Mouse (Mus musculus): Measurements from ENCODE around the gene Myo1g. TPM values are rescaled to one million over a fixed set of nuclear protein-coding genes. Genes with fewer than 3 reads are reported as not detected.
A peak's percentile ranks its signal among the peaks of the same experiment; 100 is the strongest.

Gene Myo1g
- total RNA-seq, 2 experiments from 2014 or later: 0.36 to 0.56 TPM

DNA sequence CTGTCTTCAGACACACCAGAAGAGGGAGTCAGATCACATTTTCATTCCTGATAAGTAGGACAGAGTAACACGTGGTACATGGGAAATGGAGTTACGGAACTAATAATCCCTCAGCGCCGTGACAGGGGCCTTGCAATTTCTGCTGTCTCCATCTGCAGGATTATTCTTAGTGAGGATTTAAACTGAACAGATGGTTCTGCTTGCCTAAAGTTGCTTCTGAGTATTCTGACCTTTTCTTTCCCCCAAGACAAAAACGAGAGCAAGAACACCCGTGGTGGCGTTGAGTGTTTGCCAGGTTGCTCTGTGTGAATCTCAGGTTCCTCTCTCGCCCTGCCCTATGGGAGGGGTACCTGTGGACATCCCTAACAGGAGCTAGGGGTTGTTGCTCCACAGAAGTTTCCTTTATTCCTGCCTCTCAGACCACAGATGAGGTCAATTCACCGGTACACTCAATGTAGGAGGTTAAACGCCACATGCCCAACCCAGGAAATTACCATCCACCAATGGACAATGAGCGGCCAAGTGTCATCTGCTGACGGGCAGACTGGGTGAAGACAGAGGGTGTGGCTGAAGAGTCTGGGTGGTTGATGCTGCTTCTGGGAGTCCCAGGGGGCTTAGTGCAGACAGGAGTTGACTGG lies 23.3 kb downstream of the Myo1g start:
- peak overlapping the region; percentile 43 for H3K27ac ChIP-seq
- intact Hi-C loops (cut with DNase I): no loop called here
- TF ChIP-seq CTCF (IDR thresholded peaks at IDR 0.05): peak; percentile 3; the same call in 1 of the 2 replicates
- DNase-seq: no peak
- H3K4me3 ChIP-seq: peak overlapping the region; percentile 31

- peak; percentile 65 for TF ChIP-seq CTCF (IDR thresholded peaks at IDR 0.05)
- DNase-seq: peak; percentile 67
- no peak overlapping the region for H3K27ac ChIP-seq
- H3K4me3 ChIP-seq: no peak overlapping the region
- intact Hi-C loops (cut with DNase I): no loop called here
Observed at GRCm38 (mm10) chr11:6489691-6490503, 30.9 kb downstream of the Myo1g start.

DNA sequence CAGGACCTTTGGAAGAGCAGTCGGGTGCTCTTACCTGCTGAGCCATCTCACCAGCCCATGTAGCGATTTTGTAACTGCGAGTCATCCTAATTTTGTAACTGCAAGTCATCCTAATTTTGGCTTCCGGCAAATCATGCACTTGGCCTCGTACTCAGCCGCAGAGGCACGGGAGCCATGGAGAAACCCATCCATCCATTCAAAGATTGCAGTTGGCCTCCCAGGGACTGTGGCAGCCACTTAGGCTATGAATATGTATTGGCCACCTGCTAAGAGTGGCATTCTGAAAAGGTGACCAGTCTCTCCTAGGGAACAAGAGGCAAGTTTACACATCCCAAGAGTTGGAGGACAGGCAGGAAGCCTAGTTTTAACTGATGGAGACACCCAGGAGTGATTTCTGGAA lies 31.5 kb downstream of the Myo1g start:
- TF ChIP-seq CTCF (IDR thresholded peaks at IDR 0.05): no peak

GRCm38 (mm10) chr11:6488041-6488684 lies 32.6 kb downstream of the Myo1g start:
- no peak for DNase-seq
- intact Hi-C loops (cut with DNase I): no loop called here
- no peak overlapping the region for H3K27ac ChIP-seq
- no peak overlapping the region for H3K4me3 ChIP-seq
- TF ChIP-seq CTCF (IDR thresholded peaks at IDR 0.05): no peak

More for the DNA sequence above, 31.5 kb downstream of the Myo1g start:
- Histone ChIP-seq H3K27ac (no peak overlapping the region), H3K4me3 (no peak overlapping the region)
- no peak for DNase-seq
- intact Hi-C loops (cut with DNase I): no loop called here

DNA sequence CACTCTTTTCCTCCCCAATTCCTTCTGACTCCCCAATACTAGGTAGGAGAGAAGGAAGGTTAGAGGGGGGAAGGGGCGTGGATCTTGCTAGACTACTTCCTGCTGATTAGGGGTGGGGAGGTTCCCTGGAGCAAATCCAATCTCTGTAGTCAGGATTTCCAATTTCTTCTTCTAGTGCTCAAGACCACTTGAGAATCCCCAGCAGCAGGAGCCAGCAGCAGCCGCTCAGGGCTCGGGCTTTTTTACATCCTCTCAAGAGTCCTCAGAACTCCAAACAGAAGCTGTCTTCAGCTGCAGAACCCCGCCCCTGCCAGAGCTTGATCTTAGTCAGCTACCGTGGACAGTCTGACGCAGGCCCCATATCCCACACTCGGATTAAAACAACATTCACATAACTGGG lies 33.3 kb downstream of the Myo1g start:
- intact Hi-C loops (cut with DNase I): no loop called here
- no peak overlapping the region for H3K4me3 ChIP-seq
- no peak for TF ChIP-seq CTCF (IDR thresholded peaks at IDR 0.05)
- H3K27ac ChIP-seq: no peak overlapping the region
- no peak for DNase-seq

DNA sequence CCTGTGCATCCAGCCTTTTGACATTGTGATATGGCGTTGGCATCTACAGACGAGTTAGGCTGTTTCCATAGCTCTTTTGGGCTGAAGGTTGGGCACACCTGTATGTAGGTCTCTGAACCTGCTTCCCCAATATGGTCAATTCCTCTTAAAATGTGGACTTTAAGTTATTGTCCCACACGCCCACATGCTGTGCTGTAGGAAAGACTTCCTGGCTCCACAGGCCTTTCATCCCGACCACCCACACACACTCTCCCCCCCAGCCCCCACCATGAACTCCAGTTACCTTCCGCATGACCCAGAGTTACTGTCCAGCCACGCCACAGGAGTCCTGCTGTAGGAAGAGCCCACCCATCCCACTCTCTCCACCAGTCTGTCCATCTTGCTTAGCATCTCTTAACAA lies 33.8 kb downstream of the Myo1g start:
- TF ChIP-seq CTCF (IDR thresholded peaks at IDR 0.05): no peak
- no peak for DNase-seq
- H3K27ac ChIP-seq: no peak overlapping the region
- no peak overlapping the region for H3K4me3 ChIP-seq
- intact Hi-C loops (cut with DNase I): no loop called here

DNA sequence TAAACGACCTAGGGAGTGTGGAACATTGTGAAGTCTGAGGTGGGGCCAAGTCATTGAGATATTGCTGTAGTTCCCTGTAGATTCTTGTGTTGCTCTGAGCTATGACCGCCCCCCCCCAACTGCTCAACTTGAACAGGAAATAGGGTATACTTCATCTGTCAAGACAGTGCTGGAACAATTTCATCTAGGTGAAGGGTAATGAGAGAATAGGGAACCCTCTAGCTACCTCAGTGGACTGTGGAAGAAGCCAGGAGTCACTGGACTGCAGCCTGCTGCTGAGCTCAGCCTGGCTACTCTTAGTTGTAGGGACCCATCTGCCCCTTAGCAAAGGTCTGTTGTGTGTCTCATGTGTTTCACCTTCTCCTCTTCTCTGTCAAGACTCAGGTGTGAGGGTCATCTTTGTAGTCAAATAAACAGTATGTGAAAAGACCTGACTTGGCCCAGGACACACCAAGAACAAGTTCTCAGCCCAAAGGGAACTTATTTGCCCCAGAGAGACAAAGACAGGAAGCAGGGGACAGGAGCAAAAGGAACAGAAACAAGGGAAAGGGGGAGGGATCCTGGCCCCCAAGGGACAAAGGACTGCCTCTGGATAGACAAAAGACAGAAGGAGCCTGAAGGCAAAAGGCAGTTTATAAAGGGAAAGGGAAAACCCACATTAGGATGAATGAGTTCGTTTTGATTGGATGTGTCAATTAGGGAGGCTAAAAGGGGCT lies 36.4 kb downstream of the Myo1g start:
- TF ChIP-seq CTCF (IDR thresholded peaks at IDR 0.05): no peak
- DNase-seq: no peak
- intact Hi-C loops (cut with DNase I): no loop called here
- Histone ChIP-seq H3K4me3 (no peak overlapping the region), H3K27ac (no peak overlapping the region)

- H3K4me3 ChIP-seq: no peak overlapping the region
- DNase-seq: no peak
- no peak overlapping the region for H3K27ac ChIP-seq
- TF ChIP-seq CTCF (IDR thresholded peaks at IDR 0.05): no peak
- intact Hi-C loops (cut with DNase I): no loop called here
Observed at GRCm38 (mm10) chr11:6483103-6483502, 37.7 kb downstream of the Myo1g start.

DNA sequence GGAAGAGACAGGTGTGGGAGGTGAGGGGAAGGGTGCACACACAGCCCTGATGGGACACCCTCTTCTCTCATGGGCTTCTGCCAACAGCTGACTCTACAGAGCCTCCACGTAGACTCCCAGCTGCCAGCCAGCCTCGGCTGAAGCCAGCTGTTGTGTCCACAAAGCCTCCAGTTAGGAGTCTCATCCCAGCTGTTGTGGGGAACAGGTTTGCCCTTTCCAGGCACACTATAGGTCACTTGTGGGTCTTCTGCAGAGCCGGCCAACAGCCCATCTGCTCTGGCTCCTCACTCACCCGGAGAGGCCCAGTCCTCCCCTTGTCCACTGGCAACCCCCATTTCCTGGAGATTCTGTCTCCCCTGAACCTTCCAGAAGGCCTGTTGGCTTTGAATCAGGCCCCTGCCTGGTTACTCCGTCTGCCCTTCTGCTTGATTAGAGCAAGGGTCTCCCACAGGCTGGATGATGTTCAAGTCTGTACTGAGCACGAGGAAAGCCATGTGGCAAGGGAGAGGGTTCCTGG lies 39.0 kb downstream of the Myo1g start:
- peak; percentile 32 for DNase-seq
- intact Hi-C loops (cut with DNase I): no loop called here
- Histone ChIP-seq H3K27ac (no peak overlapping the region), H3K4me3 (no peak overlapping the region)
- TF ChIP-seq CTCF (IDR thresholded peaks at IDR 0.05): no peak

DNA sequence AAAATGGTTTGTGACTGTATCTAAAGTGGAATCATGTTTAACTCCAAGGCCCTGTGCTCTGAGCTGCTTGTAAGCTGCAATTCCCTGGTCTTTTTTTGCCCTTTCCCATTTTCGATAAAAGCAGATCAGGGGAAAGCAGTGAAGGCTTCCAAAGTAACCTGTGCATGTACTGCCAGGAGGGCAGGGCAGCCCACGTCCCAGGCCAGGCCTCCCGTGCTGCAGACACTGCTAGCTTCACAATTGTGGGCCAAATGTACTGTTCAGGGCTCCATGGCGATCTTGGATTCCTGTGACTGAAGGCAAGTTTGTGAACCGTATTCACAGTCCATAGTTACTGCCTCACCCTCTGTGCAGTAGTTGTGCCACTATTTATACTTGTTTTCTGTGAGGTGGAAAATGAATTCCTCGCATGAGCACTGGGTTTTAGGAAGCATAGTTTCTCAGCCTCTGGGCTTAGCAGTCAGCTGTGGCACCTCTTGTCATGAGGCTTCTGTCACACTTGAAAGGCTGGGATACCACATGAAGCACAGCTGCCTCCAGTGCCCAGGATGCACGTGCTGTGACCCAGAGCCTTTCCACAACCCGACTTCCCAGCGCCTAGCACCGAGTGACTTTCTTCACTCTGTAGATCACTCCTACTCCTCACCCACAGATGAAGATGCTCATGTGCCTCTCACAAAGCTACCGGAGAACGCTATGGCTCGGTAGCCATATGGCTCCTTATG lies 39.9 kb downstream of the Myo1g start:
- DNase-seq: no peak
- intact Hi-C loops (cut with DNase I): no loop called here
- H3K4me3 ChIP-seq: no peak overlapping the region

DNA sequence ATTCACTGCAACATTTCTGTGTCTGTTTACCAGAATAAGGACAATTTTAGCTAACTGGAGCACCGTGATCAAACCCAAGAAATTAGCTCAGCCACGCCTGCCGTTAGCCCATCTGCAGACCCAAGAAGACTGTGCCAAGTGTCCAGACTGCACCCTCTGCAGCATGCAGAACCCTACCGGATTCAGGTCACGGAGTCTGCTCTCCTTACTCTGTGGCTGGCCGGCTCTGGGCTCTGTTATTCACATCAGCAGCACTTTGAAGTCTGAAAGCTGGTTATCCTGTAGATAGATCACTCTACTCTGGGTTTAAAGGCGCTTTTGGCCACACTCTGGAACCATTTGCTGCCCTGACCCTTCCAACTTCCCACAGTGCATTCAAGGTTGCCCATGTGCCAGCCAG lies 40.6 kb downstream of the Myo1g start:
- TF ChIP-seq CTCF (IDR thresholded peaks at IDR 0.05): no peak
- Histone ChIP-seq H3K4me3 (no peak overlapping the region), H3K27ac (no peak overlapping the region)
- DNase-seq: no peak
- intact Hi-C loops (cut with DNase I): no loop called here

More for the DNA sequence above, 39.9 kb downstream of the Myo1g start:
- no peak for TF ChIP-seq CTCF (IDR thresholded peaks at IDR 0.05)
- H3K27ac ChIP-seq: no peak overlapping the region

DNA sequence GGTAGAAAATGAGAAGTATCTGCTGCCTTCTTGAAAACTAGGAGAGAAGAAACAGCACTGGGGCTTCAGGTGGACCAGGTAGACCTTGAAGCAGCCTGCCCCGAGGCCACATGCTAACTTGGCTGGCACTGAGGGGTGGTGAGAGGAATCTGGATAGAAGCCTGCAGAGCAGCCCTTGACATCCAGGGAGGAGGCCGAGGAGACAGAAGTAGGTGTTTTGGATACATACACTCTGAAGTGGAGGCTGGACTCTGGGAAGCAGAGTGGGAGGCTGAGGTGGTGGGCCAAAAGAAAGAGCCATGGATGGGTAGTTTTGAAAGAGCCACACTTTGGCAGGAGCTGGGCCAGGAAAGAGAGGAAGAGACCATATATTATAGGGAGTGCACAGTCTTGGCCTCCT lies 41.5 kb downstream of the Myo1g start:
- no peak overlapping the region for H3K4me3 ChIP-seq
- DNase-seq: no peak
- H3K27ac ChIP-seq: no peak overlapping the region
- intact Hi-C loops (cut with DNase I): loop anchor here (5.0 kb wide), 1 partner anchor 48 kb away; no protein-coding TSS in a partner anchor
- TF ChIP-seq CTCF (IDR thresholded peaks at IDR 0.05): no peak
